ENCODE assay signal across 8 mouse cellular contexts in genomic region chr10:82629586-82630255, GRCm38 (mm10). TPM values are rescaled to one million over a fixed set of nuclear protein-coding genes. Genes with fewer than 3 reads are reported as not detected.
A peak's percentile ranks its signal among the peaks of the same experiment; 100 is the strongest.
DNase-seq lines count a peak whose midpoint lies in the region; ATAC-seq and TF ChIP-seq lines count a peak whose summit lies in the region.
"Not testable (repeated sequence)": the region's sequence is repeated elsewhere in the genome, so short reads cannot be mapped to it uniquely, and the experiment has no call there.

Gene Tdg, plus strand, starts transcription at chr10:82629828.

- H3K4me1 ChIP-seq in bone marrow macrophage, adult 2 months (ENCODE audit: control insufficient read depth, insufficient read depth, low read length): peaks cover 16% of the 10 kb centered on the region
- H3K4me1 ChIP-seq in embryonic fibroblast, embryonic 13.5 days (ENCODE audit: control insufficient read depth, insufficient read depth, low read length): not testable (repeated sequence)
- peaks cover 14% of the 10 kb centered on the region for H3K4me1 ChIP-seq in kidney, embryonic 14.5 days (ENCODE audit: control insufficient read depth, insufficient read depth, low read length)
- peaks cover 20% of the 10 kb centered on the region for H3K4me1 ChIP-seq in limb, embryonic 15.5 days

- not testable (repeated sequence) for H3K36me3 ChIP-seq in kidney, embryonic 14.5 days (ENCODE audit: control insufficient read depth, insufficient read depth, low read length)
- peaks cover 22% of the 10 kb centered on the region for H3K36me3 ChIP-seq in limb, embryonic 15.5 days

- H3K27me3 ChIP-seq in kidney, embryonic 14.5 days (ENCODE audit: control insufficient read depth, insufficient read depth, low read length); limb, embryonic 15.5 days: not testable (repeated sequence)

- H3K4me2 ChIP-seq in kidney, embryonic 14.5 days (replicated peaks; ENCODE audit: low read depth, low read length): peak within 1 kb of the TSS; percentile 91
- H3K4me2 ChIP-seq in limb, embryonic 15.5 days: peak within 1 kb of the TSS; percentile 80

- peak within 1 kb of the TSS; percentile 50 for H3K27ac ChIP-seq in bone marrow macrophage, adult 2 months (ENCODE audit: insufficient read depth, low read depth, low read length)
- H3K27ac ChIP-seq in embryonic fibroblast, embryonic 13.5 days (ENCODE audit: insufficient read depth, low read length): peak within 1 kb of the TSS; percentile 86
- H3K27ac ChIP-seq in kidney, embryonic 14.5 days (ENCODE audit: low read depth, low read length): peak within 1 kb of the TSS; percentile 93
- peak within 1 kb of the TSS; percentile 94 for H3K27ac ChIP-seq in limb, embryonic 15.5 days

- peak; percentile 97 for DNase-seq in 416B (ENCODE audit: low read depth)
- DNase-seq in heart, adult 9 months (ENCODE audit: low spot score in 2 of 2): peak; percentile 91 to 92
- peak; percentile 68 to 84 for DNase-seq in monocyte, adult 2 months (ENCODE audit: low read depth in 1 of 2, low spot score in 2 of 2)
- peak; percentile 94 for DNase-seq in spleen, postnatal 36 days (ENCODE audit: low spot score in 2 of 2)

- TF ChIP-seq CTCF in bone marrow macrophage, adult 2 months (IDR thresholded peaks at IDR 0.05; ENCODE audit: low read depth, low read length); embryonic fibroblast, embryonic 13.5 days (IDR thresholded peaks at IDR 0.05; ENCODE audit: borderline replicate concordance, insufficient read depth, low read length): not testable (repeated sequence)

- TF ChIP-seq POLR2A in bone marrow macrophage, adult 2 months (IDR thresholded peaks at IDR 0.05; ENCODE audit: borderline replicate concordance, low read depth, low read length): not testable (repeated sequence)
- TF ChIP-seq POLR2A in embryonic fibroblast, embryonic 13.5 days (IDR thresholded peaks at IDR 0.05; ENCODE audit: low read depth, low read length): peak; percentile 78

- H3K9me3 ChIP-seq in kidney, embryonic 14.5 days (ENCODE audit: control insufficient read depth, low read length); limb, embryonic 15.5 days: not testable (repeated sequence)

- ATAC-seq in kidney, embryonic 14.5 days (ENCODE audit: low FRiP score, low TSS enrichment): peak; percentile 97
- ATAC-seq in limb, embryonic 15.5 days (ENCODE audit: insufficient number of reproducible peaks, low FRiP score, low TSS enrichment, low read depth): peak; percentile 97

- under 1% methylated on average over 62 of the region's 78 CpGs for WGBS in kidney, embryonic 14.5 days
- under 1% methylated on average over 69 of the region's 78 CpGs for WGBS in limb, embryonic 15.5 days

- peak within 1 kb of the TSS; percentile 89 for H3K9ac ChIP-seq in kidney, embryonic 14.5 days (ENCODE audit: low read depth, low read length)
- peak within 1 kb of the TSS; percentile 85 for H3K9ac ChIP-seq in limb, embryonic 15.5 days

- peak within 1 kb of the TSS; percentile 97 for H3K4me3 ChIP-seq in bone marrow macrophage, adult 2 months (ENCODE audit: insufficient read depth, low read length)
- peak within 1 kb of the TSS; percentile 88 for H3K4me3 ChIP-seq in embryonic fibroblast, embryonic 13.5 days (ENCODE audit: insufficient read depth, low read length)
- H3K4me3 ChIP-seq in kidney, embryonic 14.5 days (ENCODE audit: low read length): peak within 1 kb of the TSS; percentile 85
- H3K4me3 ChIP-seq in limb, embryonic 15.5 days: peak within 1 kb of the TSS; percentile 76

RNA-seq across cellular contexts. Expression of gene Tdg, which starts in this region (rescaled TPM):
- polyA plus RNA-seq in bone marrow macrophage, adult 2 months (2012; ENCODE audit: insufficient read depth, insufficient read length, missing spikeins): 18.8 and 25.6 TPM in 2 replicates
- polyA plus RNA-seq in embryonic fibroblast, embryonic 13.5 days (2011; ENCODE audit: insufficient read length, low read depth, missing spikeins): 37.8 and 40.0 TPM in 2 replicates
- polyA plus RNA-seq in kidney, embryonic 14.5 days (2014; fragmentation: Nextera tagmentation; extraction: Ambion mirVana): 99.4 and 186 TPM in 2 replicates
- polyA plus RNA-seq in limb, embryonic 15.5 days (2015; fragmentation: Nextera tagmentation; extraction: Ambion mirVana): 105 and 108 TPM in 2 replicates

Comparison
In these comparisons a context has a peak if more than half of its experiments do, and no peak if none do; other contexts are left out.
1. Peak in every context shown above with its lines: DNase-seq, ATAC-seq, H3K4me3 ChIP-seq and H3K27ac ChIP-seq.